ENCODE assay signal across 8 mouse cellular contexts in the genomic region with DNA sequence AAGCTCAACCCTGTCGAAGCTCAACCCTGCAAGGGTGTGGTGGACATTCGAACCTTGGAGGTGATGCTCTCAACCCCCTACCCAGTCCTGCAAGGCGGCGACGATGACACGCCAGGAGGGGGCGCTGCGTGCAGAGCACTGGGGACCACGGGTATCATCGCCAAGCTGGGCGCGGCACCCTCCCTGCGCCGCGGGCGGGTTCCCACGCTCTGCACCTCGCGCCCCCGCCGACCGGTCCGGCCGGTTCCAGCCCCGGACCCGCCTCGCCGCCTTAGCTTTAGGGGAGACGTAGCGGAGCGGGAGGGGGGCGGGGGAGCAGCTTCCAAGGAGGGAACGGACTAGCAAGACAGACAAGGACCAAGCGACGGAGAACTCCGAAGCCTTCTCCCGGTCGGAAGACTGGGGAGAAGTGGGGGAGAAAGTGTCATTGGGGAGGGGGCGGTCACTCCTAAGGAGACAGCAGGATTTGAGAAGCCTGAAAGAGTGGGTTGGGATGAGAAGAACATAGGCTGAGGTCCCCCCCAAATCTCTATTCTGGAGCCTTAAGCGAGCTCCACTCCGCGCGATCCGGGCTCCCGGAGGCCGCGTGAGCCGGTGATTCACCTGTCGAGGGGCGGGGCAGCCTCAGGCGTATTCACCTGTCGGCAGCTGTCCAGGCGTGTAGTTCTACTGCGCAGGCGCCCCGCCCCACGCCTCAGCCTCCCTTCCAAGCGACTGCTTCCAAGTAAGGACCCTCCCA. TPM values are rescaled to one million over a fixed set of nuclear protein-coding genes. Genes with fewer than 3 reads are reported as not detected.
DNase-seq lines count a peak whose midpoint lies in the region; ATAC-seq and TF ChIP-seq lines count a peak whose summit lies in the region.

No protein-coding gene starts in this region.

- H3K4me2 ChIP-seq in forebrain, embryonic 16.5 days (ENCODE audit: low read length), result peak overlapping the region; percentile 92
- peak overlapping the region; percentile 81 for H3K4me2 ChIP-seq in lung, embryonic 14.5 days

- TF ChIP-seq CTCF in lung, embryonic 14.5 days (IDR thresholded peaks at IDR 0.05; ENCODE audit: low read depth), result peak; percentile 86
- peak; percentile 95 for TF ChIP-seq CTCF in olfactory bulb, adult 2 months (IDR thresholded peaks at IDR 0.05; ENCODE audit: insufficient read depth, low read depth, low read length)

- H3K9me3 ChIP-seq in forebrain, embryonic 16.5 days (ENCODE audit: control insufficient read depth, low read length), result no peaks in the 10 kb centered on the region
- no peaks in the 10 kb centered on the region for H3K9me3 ChIP-seq in lung, embryonic 14.5 days (ENCODE audit: low read depth, low read length)

- no peaks in the 10 kb centered on the region for H3K4me1 ChIP-seq in brown adipose tissue, adult 24 weeks (ENCODE audit: control insufficient read depth, insufficient read depth, insufficient read length, low read length)
- peaks cover 29% of the 10 kb centered on the region for H3K4me1 ChIP-seq in forebrain, embryonic 16.5 days (replicated peaks; ENCODE audit: control insufficient read depth, insufficient read depth, low read length)
- H3K4me1 ChIP-seq in lung, embryonic 14.5 days (ENCODE audit: insufficient read depth), result peaks cover 17% of the 10 kb centered on the region
- peaks cover 30% of the 10 kb centered on the region for H3K4me1 ChIP-seq in olfactory bulb, adult 2 months (ENCODE audit: control insufficient read depth, insufficient read depth, low read length)

- no peaks in the 10 kb centered on the region for H3K36me3 ChIP-seq in forebrain, embryonic 16.5 days (ENCODE audit: control insufficient read depth, insufficient read depth)
- H3K36me3 ChIP-seq in lung, embryonic 14.5 days (ENCODE audit: insufficient read depth), result peaks cover 28% of the 10 kb centered on the region

- H3K9ac ChIP-seq in forebrain, embryonic 16.5 days (replicated peaks; ENCODE audit: low read depth, low read length), result peak overlapping the region; percentile 68
- H3K9ac ChIP-seq in lung, embryonic 14.5 days, result peak overlapping the region; percentile 43

- intact Hi-C loops in heart, postnatal 25 days (cut with DNase I), result loop anchor here (5.0 kb wide), 1 partner anchor 45 kb away; no protein-coding TSS in a partner anchor

- DNase-seq in CD8-positive naive resting alpha-beta T cell, adult 2 months (ENCODE audit: low read depth in 2 of 2, low spot score in 2 of 2), result peak; percentile 66 to 74
- peak; percentile 39 for DNase-seq in heart, postnatal 25 days (ENCODE audit: low spot score)
- DNase-seq in kidney, postnatal 36 days, result peak; percentile 69 to 82
- DNase-seq in lung, embryonic 14.5 days, result peak; percentile 80
- DNase-seq in thymus, postnatal 36 days, result peak; percentile 86

- peak overlapping the region; percentile 13 for H3K27ac ChIP-seq in brown adipose tissue, adult 24 weeks (replicated peaks; ENCODE audit: low read depth, low read length)
- no peak overlapping the region for H3K27ac ChIP-seq in forebrain, embryonic 16.5 days (ENCODE audit: low read length)
- peak overlapping the region; percentile 67 for H3K27ac ChIP-seq in lung, embryonic 14.5 days (ENCODE audit: low read depth)
- no peak overlapping the region for H3K27ac ChIP-seq in olfactory bulb, adult 2 months (ENCODE audit: insufficient read depth, low read depth, low read length)

- H3K4me3 ChIP-seq in brown adipose tissue, adult 24 weeks (ENCODE audit: insufficient read depth, low read depth, low read length), result peak overlapping the region; percentile 48
- peak overlapping the region; percentile 54 for H3K4me3 ChIP-seq in forebrain, embryonic 16.5 days (replicated peaks; ENCODE audit: low read length)
- H3K4me3 ChIP-seq in lung, embryonic 14.5 days (ENCODE audit: low read depth, low read length), result peak overlapping the region; percentile 45
- H3K4me3 ChIP-seq in olfactory bulb, adult 2 months (ENCODE audit: insufficient read depth, low read depth, low read length), result peak overlapping the region; percentile 54

- no peak for TF ChIP-seq POLR2A in olfactory bulb, adult 2 months (IDR thresholded peaks at IDR 0.05; ENCODE audit: insufficient read depth, low read depth, low read length)

- peak; percentile 26 for ATAC-seq in forebrain, embryonic 16.5 days
- ATAC-seq in lung, embryonic 14.5 days (ENCODE audit: insufficient read depth), result peak; percentile 28; the same call in 1 of the 2 replicates

- no peaks in the 10 kb centered on the region for H3K27me3 ChIP-seq in forebrain, embryonic 16.5 days (replicated peaks; ENCODE audit: control insufficient read depth, insufficient read depth, low read length)
- no peaks in the 10 kb centered on the region; the same call in 1 of the 2 replicates for H3K27me3 ChIP-seq in lung, embryonic 14.5 days (ENCODE audit: insufficient read depth, low read length)

- WGBS in forebrain, embryonic 16.5 days, result under 1% methylated on average over 57 of the region's 58 CpGs
- 2% methylated on average over 58 of the region's 58 CpGs for WGBS in lung, embryonic 14.5 days
- 2% methylated on average over 58 of the region's 58 CpGs for WGBS in olfactory bulb, adult 2 months

RNA-seq across cellular contexts. Expression of a gene that starts 4.4 kb away (rescaled TPM):
- polyA plus RNA-seq in brown adipose tissue, adult 24 weeks (2012; ENCODE audit: insufficient read depth, insufficient read length, missing spikeins), result 4.3 and 7.4 TPM in 2 replicates
- polyA plus RNA-seq in forebrain, embryonic 16.5 days (2015; fragmentation: Nextera tagmentation; extraction: Ambion mirVana), result 5.5 TPM in 2 replicates
- 10 to 100 TPM; 23.4 to 31.1 TPM for total RNA-seq in heart, postnatal 25 days (2021)
- 19.4 and 21.7 TPM in 2 replicates for polyA plus RNA-seq in lung, embryonic 14.5 days (2014; fragmentation: Nextera tagmentation; extraction: Ambion mirVana)
- polyA plus RNA-seq in olfactory bulb, adult 2 months (2012; ENCODE audit: insufficient read depth, insufficient read length, low replicate concordance, missing spikeins), result not detected in 2 replicates

RNA-seq across cellular contexts. Expression of a gene that starts 27.1 kb away (rescaled TPM):
- polyA plus RNA-seq in brown adipose tissue, adult 24 weeks (2012; ENCODE audit: insufficient read depth, insufficient read length, missing spikeins), result not detected in 2 replicates
- polyA plus RNA-seq in forebrain, embryonic 16.5 days (2015; fragmentation: Nextera tagmentation; extraction: Ambion mirVana), result 0.20 TPM in 1 of 2 replicates, not detected in the other
- 1 to 10 TPM; 1.3 TPM for total RNA-seq in heart, postnatal 25 days (2021)
- 0.14 and 0.22 TPM in 2 replicates for polyA plus RNA-seq in lung, embryonic 14.5 days (2014; fragmentation: Nextera tagmentation; extraction: Ambion mirVana)
- not detected in 2 replicates for polyA plus RNA-seq in olfactory bulb, adult 2 months (2012; ENCODE audit: insufficient read depth, insufficient read length, low replicate concordance, missing spikeins)

Comparison
In these comparisons a context has a peak if more than half of its experiments do, and no peak if none do; other contexts are left out.
1. H3K27ac ChIP-seq: peak in brown adipose tissue, adult 24 weeks (single experiment) and lung, embryonic 14.5 days (single experiment); none in forebrain, embryonic 16.5 days (single experiment) and olfactory bulb, adult 2 months (single experiment).
2. Peak in every context shown above with its lines, with median percentiles within 50 percentile points of each other: DNase-seq and H3K4me3 ChIP-seq.